Mouse (Mus musculus) forebrain, embryonic 12.5 days (tissue): ENCODE measurements at regions not wholly inside any gene's neighbourhood (a gene's known extent, or its start where the extent isn't known, plus 50 kb on each side); places are given as distances from the start of the nearest gene placed in this dataset.

ENCODE experiments used
- ATAC-seq: fragments of 200-750 bp; cut with Nextera tagmentation; 2 replicates; pipeline ENCODE4 v1.8.0; 2017; ENCODE audit warnings: moderate TSS enrichment; ENCODE audit not compliant: low FRiP score
- H3K27ac ChIP-seq: fragments of 300-500 bp; sonication (generic); 2 replicates; pipeline ENCODE4 v1.5.1; 2016; ENCODE audit warnings: mild to moderate bottlenecking
- H3K27me3 ChIP-seq: fragments of 300-500 bp; sonication (generic); 2 replicates; pipeline ENCODE4 v1.6.1; 2016; ENCODE audit warnings: mild to moderate bottlenecking
- H3K36me3 ChIP-seq: fragments of 300-500 bp; sonication (generic); replicated peaks from 2 replicates; pipeline ENCODE4 v1.6.1; 2016; ENCODE audit warnings: mild to moderate bottlenecking
- H3K4me1 ChIP-seq: fragments of 300-500 bp; sonication (generic); 2 replicates; pipeline ENCODE4 v1.6.1; 2016
- H3K4me2 ChIP-seq: fragments of 300-500 bp; sonication (generic); 2 replicates; pipeline ENCODE4 v1.6.1; 2016; ENCODE audit warnings: mild to moderate bottlenecking, moderate library complexity
- H3K4me3 ChIP-seq: fragments of 300-500 bp; sonication (generic); replicated peaks from 2 replicates; pipeline ENCODE4 v1.5.1; 2016; ENCODE audit warnings: mild to moderate bottlenecking
- H3K9ac ChIP-seq: fragments of 300-500 bp; sonication (generic); 2 replicates; pipeline ENCODE4 v1.6.1; 2016; ENCODE audit warnings: mild to moderate bottlenecking
- H3K9me3 ChIP-seq: fragments of 300-500 bp; sonication (generic); 2 replicates; pipeline ENCODE4 v1.6.1; 2016
- WGBS: fragments of 180-500 bp; shearing (Covaris S2); methylation state at CpG from one replicate; pipeline ENCODE4 v1.1.7; 2016; 5-methylcytosine and 5-hydroxymethylcytosine counted together

GRCm38 (mm10) chr10:91326661-91327312 lies 145.7 kb upstream of the Tmpo start:
- H3K36me3 ChIP-seq: no peaks in the 10 kb centered on the region
- no peaks in the 10 kb centered on the region for H3K9me3 ChIP-seq
- peak; percentile 20; the same call in 1 of the 2 replicates for ATAC-seq
- no peak overlapping the region for H3K4me3 ChIP-seq
- no peak overlapping the region for H3K9ac ChIP-seq
- no peak overlapping the region for H3K4me2 ChIP-seq
- 15% methylated on average over 12 of the region's 12 CpGs for WGBS
- H3K4me1 ChIP-seq: peaks cover 12% of the 10 kb centered on the region
- no peak overlapping the region for H3K27ac ChIP-seq
- no peaks in the 10 kb centered on the region for H3K27me3 ChIP-seq

- WGBS: 73% methylated on average over 8 of the region's 8 CpGs
These were observed 145.1 kb upstream of the Tmpo start for GRCm38 (mm10) chr10:91326144-91326655.

GRCm38 (mm10) chr10:91321226-91321625 lies 140.1 kb upstream of the Tmpo start:
- Histone ChIP-seq H3K27me3 (no peaks in the 10 kb centered on the region), H3K27ac (no peak overlapping the region), H3K4me3 (no peak overlapping the region), H3K36me3 (no peaks in the 10 kb centered on the region), H3K4me2 (no peak overlapping the region), H3K4me1 (peaks cover 3% of the 10 kb centered on the region), H3K9ac (no peak overlapping the region), H3K9me3 (no peaks in the 10 kb centered on the region)
- ATAC-seq: no peak
- WGBS: 86% methylated on average over 4 of the region's 4 CpGs

More at GRCm38 (mm10) chr10:91326144-91326655, 145.1 kb upstream of the Tmpo start:
- peaks cover 12% of the 10 kb centered on the region for H3K4me1 ChIP-seq
- no peak overlapping the region for H3K9ac ChIP-seq
- H3K27me3 ChIP-seq: no peaks in the 10 kb centered on the region
- no peak overlapping the region for H3K4me2 ChIP-seq
- H3K27ac ChIP-seq: no peak overlapping the region
- no peaks in the 10 kb centered on the region for H3K36me3 ChIP-seq
- H3K4me3 ChIP-seq: no peak overlapping the region
- no peak for ATAC-seq
- H3K9me3 ChIP-seq: no peaks in the 10 kb centered on the region

GRCm38 (mm10) chr10:91319442-91320112 lies 138.5 kb upstream of the Tmpo start:
- H3K4me3 ChIP-seq: no peak overlapping the region
- no peaks in the 10 kb centered on the region for H3K4me1 ChIP-seq
- WGBS: 88% methylated on average over 10 of the region's 10 CpGs
- no peaks in the 10 kb centered on the region for H3K9me3 ChIP-seq
- H3K9ac ChIP-seq: no peak overlapping the region
- no peak overlapping the region for H3K4me2 ChIP-seq
- no peaks in the 10 kb centered on the region for H3K27me3 ChIP-seq
- no peak overlapping the region for H3K27ac ChIP-seq
- H3K36me3 ChIP-seq: no peaks in the 10 kb centered on the region
- ATAC-seq: no peak

- H3K9ac ChIP-seq: no peak overlapping the region
- no peaks in the 10 kb centered on the region for H3K4me1 ChIP-seq
- no peak overlapping the region for H3K4me3 ChIP-seq
- ATAC-seq: no peak
- 71% methylated on average over 1 of the region's 1 CpGs for WGBS
- no peak overlapping the region for H3K27ac ChIP-seq
- no peaks in the 10 kb centered on the region for H3K36me3 ChIP-seq
- H3K27me3 ChIP-seq: no peaks in the 10 kb centered on the region
- no peak overlapping the region for H3K4me2 ChIP-seq
- no peaks in the 10 kb centered on the region for H3K9me3 ChIP-seq
These were observed 133.3 kb upstream of the Tmpo start for GRCm38 (mm10) chr10:91314441-91314840.

- Histone ChIP-seq H3K27me3 (no peaks in the 10 kb centered on the region), H3K4me1 (no peaks in the 10 kb centered on the region), H3K4me3 (no peak overlapping the region), H3K27ac (no peak overlapping the region), H3K36me3 (no peaks in the 10 kb centered on the region), H3K9me3 (no peaks in the 10 kb centered on the region), H3K9ac (no peak overlapping the region), H3K4me2 (no peak overlapping the region)
- 71% methylated on average over 3 of the region's 3 CpGs for WGBS
- no peak for ATAC-seq
These were observed 132.2 kb upstream of the Tmpo start for GRCm38 (mm10) chr10:91313316-91313715.

- Histone ChIP-seq H3K9me3 (no peaks in the 10 kb centered on the region), H3K4me2 (no peak overlapping the region), H3K36me3 (no peaks in the 10 kb centered on the region), H3K4me3 (no peak overlapping the region), H3K9ac (no peak overlapping the region), H3K27me3 (no peaks in the 10 kb centered on the region), H3K4me1 (no peaks in the 10 kb centered on the region), H3K27ac (no peak overlapping the region)
- WGBS: 84% methylated on average over 5 of the region's 5 CpGs
- no peak for ATAC-seq
These were observed 131.8 kb upstream of the Tmpo start for GRCm38 (mm10) chr10:91312913-91313312.

- no peak for ATAC-seq
- no peaks in the 10 kb centered on the region for H3K4me1 ChIP-seq
- no peaks in the 10 kb centered on the region for H3K36me3 ChIP-seq
- H3K9ac ChIP-seq: no peak overlapping the region
- H3K9me3 ChIP-seq: no peaks in the 10 kb centered on the region
- no peak overlapping the region for H3K4me2 ChIP-seq
- no peak overlapping the region for H3K4me3 ChIP-seq
- H3K27ac ChIP-seq: no peak overlapping the region
- no peaks in the 10 kb centered on the region for H3K27me3 ChIP-seq
- 80% methylated on average over 7 of the region's 7 CpGs for WGBS
These were observed 119.0 kb upstream of the Tmpo start for GRCm38 (mm10) chr10:91300067-91300466.

- H3K9ac ChIP-seq: no peak overlapping the region
- H3K4me1 ChIP-seq: no peaks in the 10 kb centered on the region
- H3K9me3 ChIP-seq: no peaks in the 10 kb centered on the region
- H3K4me2 ChIP-seq: no peak overlapping the region
- H3K36me3 ChIP-seq: no peaks in the 10 kb centered on the region
- no peak overlapping the region for H3K27ac ChIP-seq
- WGBS: 18% methylated on average over 9 of the region's 9 CpGs
- peak; percentile 55; the same call in 1 of the 2 replicates for ATAC-seq
- H3K27me3 ChIP-seq: no peaks in the 10 kb centered on the region
- no peak overlapping the region for H3K4me3 ChIP-seq
These were observed 116.8 kb upstream of the Tmpo start for GRCm38 (mm10) chr10:91297792-91298460.

GRCm38 (mm10) chr10:91295345-91295744 lies 114.2 kb upstream of the Tmpo start:
- H3K9me3 ChIP-seq: no peaks in the 10 kb centered on the region
- H3K9ac ChIP-seq: no peak overlapping the region
- H3K4me2 ChIP-seq: no peak overlapping the region
- WGBS: 86% methylated on average over 8 of the region's 8 CpGs
- H3K36me3 ChIP-seq: no peaks in the 10 kb centered on the region
- ATAC-seq: no peak
- no peaks in the 10 kb centered on the region for H3K4me1 ChIP-seq
- no peaks in the 10 kb centered on the region for H3K27me3 ChIP-seq
- H3K4me3 ChIP-seq: no peak overlapping the region
- H3K27ac ChIP-seq: no peak overlapping the region

GRCm38 (mm10) chr10:91293226-91293625 lies 112.1 kb upstream of the Tmpo start:
- no peaks in the 10 kb centered on the region for H3K9me3 ChIP-seq
- H3K4me3 ChIP-seq: no peak overlapping the region
- 89% methylated on average over 6 of the region's 6 CpGs for WGBS
- H3K27ac ChIP-seq: no peak overlapping the region
- no peak for ATAC-seq
- H3K36me3 ChIP-seq: no peaks in the 10 kb centered on the region
- no peaks in the 10 kb centered on the region for H3K4me1 ChIP-seq
- no peaks in the 10 kb centered on the region for H3K27me3 ChIP-seq
- no peak overlapping the region for H3K9ac ChIP-seq
- H3K4me2 ChIP-seq: no peak overlapping the region

- no peaks in the 10 kb centered on the region for H3K27me3 ChIP-seq
- no peak overlapping the region for H3K9ac ChIP-seq
- ATAC-seq: no peak
- H3K4me3 ChIP-seq: no peak overlapping the region
- no peaks in the 10 kb centered on the region for H3K4me1 ChIP-seq
- H3K9me3 ChIP-seq: no peaks in the 10 kb centered on the region
- 93% methylated on average over 9 of the region's 9 CpGs for WGBS
- H3K36me3 ChIP-seq: no peaks in the 10 kb centered on the region
- no peak overlapping the region for H3K27ac ChIP-seq
- H3K4me2 ChIP-seq: no peak overlapping the region
These were observed 103.1 kb upstream of the Tmpo start for GRCm38 (mm10) chr10:91284259-91284658.
